Mouse (Mus musculus) hindbrain, embryonic 12.5 days (tissue): Measurements from ENCODE around the gene Olfr816. TPM values are rescaled to one million over a fixed set of nuclear protein-coding genes. Genes with fewer than 3 reads are reported as not detected.
"Not testable (repeated sequence)": the region's sequence is repeated elsewhere in the genome, so short reads cannot be mapped to it uniquely, and the experiment has no call there.

Source experiments
- ATAC-seq: fragments of 200-750 bp; cut with Nextera tagmentation; 2 replicates; pipeline ENCODE4 v1.8.0; 2017; ENCODE audit warnings: moderate TSS enrichment; ENCODE audit not compliant: low FRiP score
- H3K27ac ChIP-seq: fragments of 300-500 bp; sonication (generic); 2 replicates; pipeline ENCODE4 v1.5.1; 2016; ENCODE audit warnings: mild to moderate bottlenecking
- H3K27me3 ChIP-seq: fragments of 300-500 bp; sonication (generic); 2 replicates; pipeline ENCODE4 v1.6.1; 2016; ENCODE audit warnings: mild to moderate bottlenecking
- H3K36me3 ChIP-seq: fragments of 300-500 bp; sonication (generic); 2 replicates; pipeline ENCODE4 v1.6.1; 2016; ENCODE audit warnings: mild to moderate bottlenecking
- H3K4me1 ChIP-seq: fragments of 300-500 bp; sonication (generic); 2 replicates; pipeline ENCODE4 v1.6.1; 2016
- H3K4me2 ChIP-seq: fragments of 300-500 bp; sonication (generic); replicated peaks from 2 replicates; pipeline ENCODE4 v1.6.1; 2016; ENCODE audit warnings: mild to moderate bottlenecking
- H3K4me3 ChIP-seq: fragments of 300-500 bp; sonication (generic); 2 replicates; pipeline ENCODE4 v1.5.1; 2016; ENCODE audit warnings: mild to moderate bottlenecking
- H3K9ac ChIP-seq: fragments of 300-500 bp; sonication (generic); 2 replicates; pipeline ENCODE4 v1.6.1; 2016; ENCODE audit warnings: mild to moderate bottlenecking, moderate library complexity
- H3K9me3 ChIP-seq: fragments of 300-500 bp; sonication (generic); replicated peaks from 2 replicates; pipeline ENCODE4 v1.6.1; 2016; ENCODE audit warnings: mild to moderate bottlenecking
- WGBS: fragments of 180-500 bp; shearing (Covaris S2); methylation state at CpG from one replicate; pipeline ENCODE4 v1.1.7; 2016; 5-methylcytosine and 5-hydroxymethylcytosine counted together
- polyA plus RNA-seq: library from polyadenylated mRNA; unstranded; fragments of >200 nt; fragmentation: Nextera tagmentation; extraction: Ambion mirVana; gene quantifications from 2 replicates; pipeline ENCODE4 v1.2.1, GENCODE M21; 2016

Gene Olfr816
- not detected in 2 replicates for polyA plus RNA-seq

DNA sequence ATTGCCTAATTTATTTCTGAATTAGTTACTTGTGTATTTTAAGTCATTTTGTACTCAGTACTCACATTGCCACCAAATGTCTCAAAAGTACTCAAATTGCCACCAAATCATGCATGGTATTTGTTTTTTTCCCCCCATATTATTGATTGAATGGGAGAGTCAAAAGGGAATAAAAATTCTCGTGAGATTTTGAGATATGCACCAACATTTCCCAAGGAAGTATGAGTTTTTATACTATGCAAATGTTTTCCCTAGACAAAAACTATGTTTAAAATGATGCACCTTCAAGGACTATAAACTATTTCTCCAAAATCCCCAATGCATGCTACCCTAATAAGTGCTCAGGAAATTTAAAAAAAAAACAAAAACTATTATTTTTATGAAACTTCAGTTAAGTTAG is at the start of gene Olfr816:
Olfr816 (minus strand) TSS at position 101 of the 400 bp plus-strand sequence.
- H3K27me3 ChIP-seq = no peaks in the 10 kb centered on the region
- 78% methylated on average over 1 of the region's 1 CpGs for WGBS
- no peak within 1 kb of the TSS for H3K9ac ChIP-seq
- no peaks in the 10 kb centered on the region for H3K36me3 ChIP-seq
- no peaks in the 10 kb centered on the region for H3K9me3 ChIP-seq
- H3K4me3 ChIP-seq = no peak within 1 kb of the TSS
- no peak for ATAC-seq
- H3K4me1 ChIP-seq = no peaks in the 10 kb centered on the region
- no peak within 1 kb of the TSS for H3K27ac ChIP-seq
- H3K4me2 ChIP-seq = no peak within 1 kb of the TSS

GRCm38 (mm10) chr10:129949000-129949399 is 33.6 kb upstream of the Olfr816 start, which contains the start of gene Olfr818:
Gene Olfr818, minus strand, starts transcription at chr10:129949100.
- ATAC-seq = no peak
- WGBS = 92% methylated on average over 2 of the region's 2 CpGs
- Histone ChIP-seq H3K9ac (no peak within 1 kb of the TSS), H3K4me2 (no peak within 1 kb of the TSS), H3K36me3 (no peaks in the 10 kb centered on the region), H3K27ac (no peak within 1 kb of the TSS), H3K4me1 (no peaks in the 10 kb centered on the region), H3K4me3 (no peak within 1 kb of the TSS), H3K27me3 (no peaks in the 10 kb centered on the region), H3K9me3 (no peaks in the 10 kb centered on the region)

GRCm38 (mm10) chr10:129905767-129906166 is 9.6 kb downstream of the Olfr816 start, which contains the start of gene Olfr815:
Gene Olfr815, minus strand, starts transcription at chr10:129905867.
- not testable (repeated sequence) for ATAC-seq, H3K9me3 ChIP-seq, H3K9ac ChIP-seq, H3K36me3 ChIP-seq, H3K27me3 ChIP-seq, H3K4me3 ChIP-seq, H3K4me2 ChIP-seq, H3K27ac ChIP-seq, H3K4me1 ChIP-seq
- 67% methylated on average over 1 of the region's 1 CpGs for WGBS

- no peaks in the 10 kb centered on the region for H3K9me3 ChIP-seq
- no peak overlapping the region for H3K9ac ChIP-seq
- H3K4me3 ChIP-seq = no peak overlapping the region
- H3K4me1 ChIP-seq = no peaks in the 10 kb centered on the region
- no peaks in the 10 kb centered on the region for H3K27me3 ChIP-seq
- no peak for ATAC-seq
- no peaks in the 10 kb centered on the region for H3K36me3 ChIP-seq
- H3K4me2 ChIP-seq = no peak overlapping the region
- WGBS = 91% methylated on average over 7 of the region's 7 CpGs
- H3K27ac ChIP-seq = no peak overlapping the region
Measured at GRCm38 (mm10) chr10:129885934-129886333, 29.5 kb downstream of the Olfr816 start.

DNA sequence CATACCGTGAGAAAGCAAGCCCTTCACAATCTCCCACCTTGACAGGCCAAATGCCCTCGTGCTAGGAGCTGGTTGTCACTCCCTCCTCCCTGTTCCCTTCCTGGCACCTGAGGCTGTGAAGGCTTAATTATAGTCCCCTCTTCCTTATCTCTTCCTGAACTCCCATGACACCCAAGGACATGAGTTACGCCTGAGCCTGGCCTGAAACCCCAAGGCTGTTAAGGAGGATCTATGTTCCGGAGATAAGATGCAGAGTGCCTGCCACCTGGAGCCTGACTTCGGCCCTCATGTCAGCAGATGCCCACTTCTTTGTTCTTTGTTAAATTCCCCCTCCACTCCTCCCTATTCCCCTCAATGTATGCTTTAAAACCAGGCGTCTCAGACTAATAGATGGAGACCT is 29.9 kb downstream of the Olfr816 start:
- not testable (repeated sequence) for ATAC-seq
- WGBS = 83% methylated on average over 6 of the region's 6 CpGs

GRCm38 (mm10) chr10:129879751-129880150 is 35.6 kb downstream of the Olfr816 start, which contains the start of gene Olfr814:
Gene Olfr814, minus strand, starts transcription at chr10:129879851.
- 64% methylated on average over 1 of the region's 1 CpGs for WGBS
- H3K27me3 ChIP-seq, H3K4me1 ChIP-seq, ATAC-seq, H3K9me3 ChIP-seq, H3K9ac ChIP-seq, H3K4me2 ChIP-seq, H3K4me3 ChIP-seq, H3K27ac ChIP-seq, H3K36me3 ChIP-seq: not testable (repeated sequence)

More for the DNA sequence above, 29.9 kb downstream of the Olfr816 start:
- not testable (repeated sequence) for H3K27me3 ChIP-seq, H3K9me3 ChIP-seq, H3K4me1 ChIP-seq, H3K27ac ChIP-seq, H3K4me2 ChIP-seq, H3K4me3 ChIP-seq, H3K36me3 ChIP-seq, H3K9ac ChIP-seq

Other genes starting within 250 kb of the Olfr816 start
- gene Olfr801, start 241.7 kb downstream of the Olfr816 start, polyA plus RNA-seq = not detected in 2 replicates
- 0.04 TPM in 1 of 2 replicates, not detected in the other for gene Olfr802, start 227.4 kb downstream of the Olfr816 start, polyA plus RNA-seq
- gene Olfr803, start 221.3 kb downstream of the Olfr816 start, polyA plus RNA-seq = not detected in 2 replicates
- gene Olfr804, start 212.4 kb downstream of the Olfr816 start, polyA plus RNA-seq = not detected in 2 replicates
- gene Olfr805, start 186.2 kb downstream of the Olfr816 start, polyA plus RNA-seq = not detected in 2 replicates
- gene Olfr806, start 173.7 kb downstream of the Olfr816 start, polyA plus RNA-seq = not detected in 2 replicates
- not detected in 2 replicates for gene Olfr807, start 157.8 kb downstream of the Olfr816 start, polyA plus RNA-seq
- gene Olfr808, start 150.1 kb downstream of the Olfr816 start, polyA plus RNA-seq = not detected in 2 replicates
- gene Olfr809, start 141.0 kb downstream of the Olfr816 start, polyA plus RNA-seq = not detected in 2 replicates
- not detected in 2 replicates for gene Olfr810, start 120.7 kb downstream of the Olfr816 start, polyA plus RNA-seq
- not detected in 2 replicates for gene Olfr811, start 111.2 kb downstream of the Olfr816 start, polyA plus RNA-seq
- not detected in 2 replicates for gene Olfr812, start 69.5 kb downstream of the Olfr816 start, polyA plus RNA-seq
- not detected in 2 replicates for gene Olfr813, start 60.2 kb downstream of the Olfr816 start, polyA plus RNA-seq
- gene Olfr814, start 35.7 kb downstream of the Olfr816 start, polyA plus RNA-seq = not detected in 2 replicates
- not detected in 2 replicates for gene Olfr815, start 9.7 kb downstream of the Olfr816 start, polyA plus RNA-seq
- not detected in 2 replicates for gene Olfr818, start 33.5 kb upstream of the Olfr816 start, polyA plus RNA-seq
- not detected in 2 replicates for gene Olfr819, start 51.7 kb upstream of the Olfr816 start, polyA plus RNA-seq
- gene Olfr247, start 60.5 kb upstream of the Olfr816 start, polyA plus RNA-seq = not detected in 2 replicates
- not detected in 2 replicates for gene Gm10310, start 69.5 kb upstream of the Olfr816 start, polyA plus RNA-seq
- not detected in 2 replicates for gene Olfr820, start 97.0 kb upstream of the Olfr816 start, polyA plus RNA-seq
- not detected in 2 replicates for gene Olfr821, start 114.8 kb upstream of the Olfr816 start, polyA plus RNA-seq
- not detected in 2 replicates for gene Olfr822, start 155.6 kb upstream of the Olfr816 start, polyA plus RNA-seq
- gene Olfr823, start 199.8 kb upstream of the Olfr816 start, polyA plus RNA-seq = not detected in 2 replicates
- gene Olfr824, start 214.4 kb upstream of the Olfr816 start, polyA plus RNA-seq = not detected in 2 replicates